In the genomic region with DNA sequence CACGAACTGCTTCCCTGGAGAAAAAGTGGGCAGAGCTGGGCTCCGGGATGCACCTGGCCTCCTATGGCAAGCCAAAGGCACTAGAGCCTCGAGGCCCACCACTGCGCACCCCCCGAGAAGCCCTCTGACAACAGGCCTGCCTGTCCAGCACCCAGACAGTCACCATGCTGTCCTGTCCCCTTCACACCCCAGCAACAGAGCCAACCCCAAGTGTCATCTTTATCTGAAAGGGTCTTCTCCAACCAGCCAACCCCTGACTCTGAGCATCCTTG, we compare ENCODE assay signal across 13 mouse cellular contexts.
A peak's percentile ranks its signal among the peaks of the same experiment; 100 is the strongest.
DNase-seq lines count a peak whose midpoint lies in the region; ATAC-seq lines count a peak whose summit lies in the region.
"Had no signal": no experiment of that assay in that cellular context is flagged by ENCODE, and none has a peak within 500 bp of the region (broad histone marks: within the 10 kb centered on the region; RNA-seq: fewer than 3 reads in every experiment).

No protein-coding gene starts in this region.

- no peak for ATAC-seq in forebrain, embryonic 11.5 days (replicated peaks; ENCODE audit: low FRiP score)
- peak; percentile 30 for ATAC-seq in midbrain, embryonic 11.5 days (ENCODE audit: low FRiP score)
- no peak for ATAC-seq in CD4-positive, CD25-positive, alpha-beta regulatory T cell, adult 4 months
- ATAC-seq: liver, embryonic 12.5 days had no signal

- H3K36me3 ChIP-seq in forebrain, embryonic 10.5 days (replicated peaks): no peaks in the 10 kb centered on the region
- H3K36me3 ChIP-seq in forebrain, embryonic 11.5 days (ENCODE audit: control insufficient read depth, insufficient read depth, low read length): no peaks in the 10 kb centered on the region
- H3K36me3 ChIP-seq in embryonic facial prominence, embryonic 10.5 days (replicated peaks): peaks cover 14% of the 10 kb centered on the region; the same call in 1 of the 2 replicates
- 0 out of 2 replicates have a peak, but pooled peaks cover 3% of the 10 kb centered on the region for H3K36me3 ChIP-seq in hindbrain, embryonic 10.5 days
- no peaks in the 10 kb centered on the region for H3K36me3 ChIP-seq in midbrain, embryonic 11.5 days (ENCODE audit: control insufficient read depth, insufficient read depth, low read length)
- H3K36me3 ChIP-seq: kidney, embryonic 15.5 days; liver, embryonic 12.5 days; neural tube, embryonic 13.5 days had no signal

- WGBS in forebrain, embryonic 10.5 days: 55% methylated on average over 5 of the region's 5 CpGs
- WGBS in forebrain, embryonic 11.5 days: 66% methylated on average over 5 of the region's 5 CpGs
- 41% methylated on average over 5 of the region's 5 CpGs for WGBS in embryonic facial prominence, embryonic 10.5 days
- WGBS in hindbrain, embryonic 10.5 days: 46% methylated on average over 5 of the region's 5 CpGs
- 51% methylated on average over 5 of the region's 5 CpGs for WGBS in midbrain, embryonic 11.5 days

- H3K27me3 ChIP-seq in forebrain, embryonic 10.5 days (ENCODE audit: poor library complexity, severe bottlenecking): peaks cover 41% of the 10 kb centered on the region
- no peaks in the 10 kb centered on the region for H3K27me3 ChIP-seq in forebrain, embryonic 11.5 days (ENCODE audit: control insufficient read depth, insufficient read depth, low read length)
- H3K27me3 ChIP-seq in embryonic facial prominence, embryonic 10.5 days (replicated peaks; ENCODE audit: low read depth, poor library complexity, severe bottlenecking): 0 out of 2 replicates have a peak, but pooled peaks cover 3% of the 10 kb centered on the region
- peaks cover 36% of the 10 kb centered on the region for H3K27me3 ChIP-seq in hindbrain, embryonic 10.5 days (ENCODE audit: insufficient read depth, poor library complexity, severe bottlenecking)
- no peaks in the 10 kb centered on the region for H3K27me3 ChIP-seq in midbrain, embryonic 11.5 days (ENCODE audit: control insufficient read depth, insufficient read depth, low read length)
- H3K27me3 ChIP-seq: kidney, embryonic 15.5 days; liver, embryonic 12.5 days; neural tube, embryonic 13.5 days had no signal

- H3K9me3 ChIP-seq in forebrain, embryonic 10.5 days: no peaks in the 10 kb centered on the region
- H3K9me3 ChIP-seq in forebrain, embryonic 11.5 days (ENCODE audit: control insufficient read depth, low read length): no peaks in the 10 kb centered on the region
- H3K9me3 ChIP-seq in embryonic facial prominence, embryonic 10.5 days: no peaks in the 10 kb centered on the region
- H3K9me3 ChIP-seq in hindbrain, embryonic 10.5 days: no peaks in the 10 kb centered on the region
- H3K9me3 ChIP-seq in midbrain, embryonic 11.5 days (ENCODE audit: control insufficient read depth, low read length): no peaks in the 10 kb centered on the region
- H3K9me3 ChIP-seq: kidney, embryonic 15.5 days; liver, embryonic 12.5 days; neural tube, embryonic 13.5 days had no signal

- no peak overlapping the region for H3K9ac ChIP-seq in forebrain, embryonic 11.5 days (ENCODE audit: low read length)
- no peak overlapping the region; the same call in 1 of the 2 replicates for H3K9ac ChIP-seq in midbrain, embryonic 11.5 days (ENCODE audit: low read length)
- H3K9ac ChIP-seq: kidney, embryonic 15.5 days; liver, embryonic 12.5 days; neural tube, embryonic 13.5 days had no signal

- no peak overlapping the region for H3K4me2 ChIP-seq in forebrain, embryonic 11.5 days (ENCODE audit: low read depth, low read length, severe bottlenecking)
- H3K4me2 ChIP-seq in midbrain, embryonic 11.5 days: no peak overlapping the region
- H3K4me2 ChIP-seq: kidney, embryonic 15.5 days; liver, embryonic 12.5 days; neural tube, embryonic 13.5 days had no signal

- H3K4me1 ChIP-seq in forebrain, embryonic 10.5 days: peaks cover 47% of the 10 kb centered on the region
- H3K4me1 ChIP-seq in forebrain, embryonic 11.5 days (replicated peaks; ENCODE audit: control insufficient read depth, insufficient read depth, low read length): peaks cover 28% of the 10 kb centered on the region
- H3K4me1 ChIP-seq in embryonic facial prominence, embryonic 10.5 days: peaks cover 75% of the 10 kb centered on the region
- H3K4me1 ChIP-seq in hindbrain, embryonic 10.5 days (replicated peaks): peaks cover 78% of the 10 kb centered on the region
- peaks cover 31% of the 10 kb centered on the region for H3K4me1 ChIP-seq in midbrain, embryonic 11.5 days (ENCODE audit: control insufficient read depth, insufficient read depth, low read length)
- H3K4me1 ChIP-seq: liver, embryonic 12.5 days had no signal

- no peak overlapping the region for H3K4me3 ChIP-seq in forebrain, embryonic 10.5 days
- H3K4me3 ChIP-seq in forebrain, embryonic 11.5 days (ENCODE audit: low read depth, low read length): no peak overlapping the region
- H3K4me3 ChIP-seq in embryonic facial prominence, embryonic 10.5 days: peak overlapping the region; percentile 6; the same call in 1 of the 2 replicates
- H3K4me3 ChIP-seq in hindbrain, embryonic 10.5 days: peak overlapping the region; percentile 29; the same call in 1 of the 2 replicates
- no peak overlapping the region for H3K4me3 ChIP-seq in midbrain, embryonic 11.5 days (ENCODE audit: low read depth, low read length)
- H3K4me3 ChIP-seq: kidney, embryonic 15.5 days; liver, embryonic 12.5 days; neural tube, embryonic 13.5 days had no signal

- peak overlapping the region; percentile 78 for H3K27ac ChIP-seq in forebrain, embryonic 10.5 days
- H3K27ac ChIP-seq in forebrain, embryonic 11.5 days (ENCODE audit: low read depth, low read length): no peak overlapping the region
- peak overlapping the region; percentile 81 for H3K27ac ChIP-seq in embryonic facial prominence, embryonic 10.5 days (replicated peaks)
- peak overlapping the region; percentile 84 for H3K27ac ChIP-seq in hindbrain, embryonic 10.5 days
- H3K27ac ChIP-seq in midbrain, embryonic 11.5 days (ENCODE audit: low read depth, low read length): peak overlapping the region; percentile 61
- H3K27ac ChIP-seq: kidney, embryonic 15.5 days; liver, embryonic 12.5 days; neural tube, embryonic 13.5 days had no signal

- DNase-seq in forebrain, embryonic 10.5 days (ENCODE audit: extremely low spot score, low spot score): no peak
- no peak for DNase-seq in forebrain, embryonic 11.5 days (ENCODE audit: low spot score)
- DNase-seq in embryonic facial prominence, embryonic 10.5 days (ENCODE audit: low spot score): no peak
- DNase-seq in hindbrain, embryonic 10.5 days (ENCODE audit: low spot score): no peak
- DNase-seq in midbrain, embryonic 11.5 days (ENCODE audit: low spot score, missing footprints): no peak
- DNase-seq in layer of hippocampus, postnatal 25 days (ENCODE audit: extremely low spot score in 1 of 2, low spot score in 1 of 2): no peak
- DNase-seq in urinary bladder, postnatal 10 days (ENCODE audit: low spot score): no peak
- DNase-seq: cerebellum, postnatal 36 days; heart, adult 11 months had no signal

Comparison
In these comparisons a context has a peak if more than half of its experiments do, and no peak if none do; other contexts are left out.
1. H3K4me3 ChIP-seq: peak in embryonic facial prominence, embryonic 10.5 days (single experiment) and hindbrain, embryonic 10.5 days (single experiment); none in forebrain, embryonic 10.5 days (single experiment), forebrain, embryonic 11.5 days (single experiment) and midbrain, embryonic 11.5 days (single experiment).